8 mouse cellular contexts compared by ENCODE assay signal in the genomic region with DNA sequence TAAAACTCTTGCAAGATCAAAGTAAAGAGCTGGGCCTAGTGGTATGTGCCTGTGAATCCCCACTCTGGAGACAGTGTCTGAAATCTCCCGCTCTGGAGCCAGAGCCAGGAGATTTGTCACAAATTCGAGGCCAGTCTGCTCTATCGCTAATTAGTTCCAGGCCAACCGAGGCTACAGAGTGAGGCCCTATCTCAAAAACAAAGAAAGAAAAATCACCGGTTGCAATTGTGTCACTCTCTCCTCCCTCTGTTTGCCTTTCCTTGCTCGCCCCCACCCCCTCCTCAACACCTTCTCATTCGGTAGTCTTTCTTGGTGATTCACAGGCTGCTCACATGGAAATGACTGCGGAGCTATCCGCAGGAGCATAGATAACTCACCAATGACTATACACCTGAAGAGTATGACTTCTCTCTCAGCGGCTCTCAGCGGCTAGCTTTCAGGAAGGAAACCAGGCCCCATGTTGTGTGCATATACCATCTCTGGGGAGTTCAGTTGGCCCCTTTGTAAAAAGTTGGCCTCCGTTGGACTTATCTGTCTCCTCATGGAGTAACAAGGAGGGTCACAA. TPM values are rescaled to one million over a fixed set of nuclear protein-coding genes. Genes with fewer than 3 reads are reported as not detected.
DNase-seq lines count a peak whose midpoint lies in the region; ATAC-seq and TF ChIP-seq lines count a peak whose summit lies in the region.

No protein-coding gene starts in this region.

- H3K27ac ChIP-seq in heart, adult 2 months: peak overlapping the region; percentile 76
- peak overlapping the region; percentile 92 for H3K27ac ChIP-seq in hindbrain, embryonic 10.5 days
- H3K27ac ChIP-seq in liver, postnatal 0 days (ENCODE audit: low read depth): peak overlapping the region; percentile 99

- peak overlapping the region; percentile 78 for H3K4me3 ChIP-seq in heart, adult 2 months
- H3K4me3 ChIP-seq in hindbrain, embryonic 10.5 days: peak overlapping the region; percentile 68
- H3K4me3 ChIP-seq in liver, postnatal 0 days (ENCODE audit: low read depth, low read length): peak overlapping the region; percentile 93

- no peaks in the 10 kb centered on the region for H3K9me3 ChIP-seq in hindbrain, embryonic 10.5 days
- H3K9me3 ChIP-seq in liver, postnatal 0 days (ENCODE audit: low read length): no peaks in the 10 kb centered on the region

- no peaks in the 10 kb centered on the region for H3K27me3 ChIP-seq in heart, adult 2 months (ENCODE audit: control insufficient read depth, insufficient read depth, low read length)
- H3K27me3 ChIP-seq in hindbrain, embryonic 10.5 days (ENCODE audit: insufficient read depth, poor library complexity, severe bottlenecking): peaks cover 7% of the 10 kb centered on the region; the same call in 1 of the 2 replicates
- no peaks in the 10 kb centered on the region for H3K27me3 ChIP-seq in liver, postnatal 0 days (ENCODE audit: insufficient read depth, low read length)

- peak; percentile 2; the same call in 1 of the 2 replicates for ATAC-seq in liver, postnatal 0 days

- TF ChIP-seq CTCF in heart, adult 2 months (IDR thresholded peaks at IDR 0.05): no peak
- no peak for TF ChIP-seq CTCF in liver, postnatal 0 days (IDR thresholded peaks at IDR 0.05; ENCODE audit: low read depth)

- H3K4me2 ChIP-seq in liver, postnatal 0 days (ENCODE audit: low read depth, low read length): peak overlapping the region; percentile 97

- H3K36me3 ChIP-seq in heart, adult 2 months (ENCODE audit: control insufficient read depth, insufficient read depth, low read length): no peaks in the 10 kb centered on the region
- H3K36me3 ChIP-seq in hindbrain, embryonic 10.5 days: peaks cover 3% of the 10 kb centered on the region; the same call in 1 of the 2 replicates
- H3K36me3 ChIP-seq in liver, postnatal 0 days (replicated peaks; ENCODE audit: insufficient read depth, low read length): no peaks in the 10 kb centered on the region

- no peak for DNase-seq in heart, adult 2 months
- DNase-seq in heart, postnatal 25 days (ENCODE audit: low spot score): no peak
- DNase-seq in thymus, postnatal 4 days: peak; percentile 53
- no peak for DNase-seq in thymus, postnatal 0 days (ENCODE audit: low spot score)
- DNase-seq in hindbrain, embryonic 10.5 days (ENCODE audit: low spot score): no peak
- no peak for DNase-seq in liver, postnatal 0 days
- DNase-seq in ovary, postnatal 36 days (ENCODE audit: low spot score): no peak
- no peak for DNase-seq in layer of hippocampus, adult 9-10 months (ENCODE audit: low spot score)

- WGBS in heart, adult 2 months: 30% methylated on average over 12 of the region's 12 CpGs
- 19% methylated on average over 12 of the region's 12 CpGs for WGBS in hindbrain, embryonic 10.5 days
- 20% methylated on average over 12 of the region's 12 CpGs for WGBS in liver, postnatal 0 days (ENCODE audit: insufficient replicate concordance)

- intact Hi-C loops in heart, adult 2 months (cut with DNase I): loop anchor here (2.0 to 10.0 kb wide), 3 partner anchors 26 to 180 kb away; a partner anchor contains a TSS
- intact Hi-C loops in heart, postnatal 25 days (cut with DNase I): loop anchor here (5.0 kb wide), 1 partner anchor 57 kb away; a partner anchor contains a TSS

- TF ChIP-seq EP300 in heart, adult 2 months (IDR thresholded peaks at IDR 0.05; ENCODE audit: insufficient read depth, low read depth, low read length): no peak
- TF ChIP-seq EP300 in liver, postnatal 0 days (IDR thresholded peaks at IDR 0.05; ENCODE audit: low read depth): no peak

- peaks cover 6% of the 10 kb centered on the region for H3K4me1 ChIP-seq in heart, adult 2 months (ENCODE audit: control insufficient read depth, insufficient read depth, low read length)
- peaks cover 32% of the 10 kb centered on the region for H3K4me1 ChIP-seq in hindbrain, embryonic 10.5 days (replicated peaks)
- peaks cover 26% of the 10 kb centered on the region for H3K4me1 ChIP-seq in liver, postnatal 0 days (ENCODE audit: insufficient read depth)

- H3K79me2 ChIP-seq in heart, adult 2 months (replicated peaks; ENCODE audit: control insufficient read depth, insufficient read depth, low read length): no peaks in the 10 kb centered on the region

- TF ChIP-seq POLR2A in heart, adult 2 months (IDR thresholded peaks at IDR 0.05; ENCODE audit: insufficient read depth, low read depth, low read length): no peak

- H3K9ac ChIP-seq in heart, adult 2 months (ENCODE audit: low read depth, low read length): peak overlapping the region; percentile 58; the same call in 1 of the 2 replicates
- H3K9ac ChIP-seq in liver, postnatal 0 days (replicated peaks): peak overlapping the region; percentile 96

RNA-seq across cellular contexts. Expression of a gene that starts 0.6 kb away (rescaled TPM):
- total RNA-seq in heart, adult 2 months (2021): 10 to 100 TPM; 10.5 to 14.0 TPM
- 22.5 and 30.8 TPM in 2 replicates for polyA plus RNA-seq in heart, adult 2 months (2012; rRNA removed)
- 10 to 100 TPM; 10.9 to 11.3 TPM for total RNA-seq in heart, postnatal 25 days (2021)
- polyA plus RNA-seq in thymus, postnatal 0 days (2015; fragmentation: Nextera tagmentation; extraction: Ambion mirVana): 50.9 and 53.8 TPM in 2 replicates
- polyA plus RNA-seq in hindbrain, embryonic 10.5 days (2016; fragmentation: Nextera tagmentation; extraction: Ambion mirVana): 85.0 and 105 TPM in 2 replicates
- polyA plus RNA-seq in liver, postnatal 0 days (2015; fragmentation: Nextera tagmentation; extraction: Ambion mirVana): 224 and 247 TPM in 2 replicates

RNA-seq across cellular contexts. Expression of a gene that starts 56.8 kb away (rescaled TPM):
- under 1 TPM; 0.16 to 0.20 TPM for total RNA-seq in heart, adult 2 months (2021)
- 0.16 and 0.18 TPM in 2 replicates for polyA plus RNA-seq in heart, adult 2 months (2012; rRNA removed)
- under 1 TPM; 0.13 to 0.17 TPM for total RNA-seq in heart, postnatal 25 days (2021)
- polyA plus RNA-seq in thymus, postnatal 0 days (2015; fragmentation: Nextera tagmentation; extraction: Ambion mirVana): 0.05 TPM in 2 replicates
- polyA plus RNA-seq in hindbrain, embryonic 10.5 days (2016; fragmentation: Nextera tagmentation; extraction: Ambion mirVana): 0.14 and 0.31 TPM in 2 replicates
- 0.78 and 1.0 TPM in 2 replicates for polyA plus RNA-seq in liver, postnatal 0 days (2015; fragmentation: Nextera tagmentation; extraction: Ambion mirVana)

RNA-seq across cellular contexts. Expression of a gene that starts 58.5 kb away (rescaled TPM):
- 10 to 100 TPM; 26.4 to 26.8 TPM for total RNA-seq in heart, adult 2 months (2021)
- 6.9 and 10.5 TPM in 2 replicates for polyA plus RNA-seq in heart, adult 2 months (2012; rRNA removed)
- 10 to 100 TPM; 28.7 to 30.3 TPM for total RNA-seq in heart, postnatal 25 days (2021)
- 30.8 and 36.7 TPM in 2 replicates for polyA plus RNA-seq in thymus, postnatal 0 days (2015; fragmentation: Nextera tagmentation; extraction: Ambion mirVana)
- polyA plus RNA-seq in hindbrain, embryonic 10.5 days (2016; fragmentation: Nextera tagmentation; extraction: Ambion mirVana): 50.9 and 55.8 TPM in 2 replicates
- polyA plus RNA-seq in liver, postnatal 0 days (2015; fragmentation: Nextera tagmentation; extraction: Ambion mirVana): 10.6 and 12.7 TPM in 2 replicates
